ENCODE assay signal across 8 mouse cellular contexts in the genomic region with DNA sequence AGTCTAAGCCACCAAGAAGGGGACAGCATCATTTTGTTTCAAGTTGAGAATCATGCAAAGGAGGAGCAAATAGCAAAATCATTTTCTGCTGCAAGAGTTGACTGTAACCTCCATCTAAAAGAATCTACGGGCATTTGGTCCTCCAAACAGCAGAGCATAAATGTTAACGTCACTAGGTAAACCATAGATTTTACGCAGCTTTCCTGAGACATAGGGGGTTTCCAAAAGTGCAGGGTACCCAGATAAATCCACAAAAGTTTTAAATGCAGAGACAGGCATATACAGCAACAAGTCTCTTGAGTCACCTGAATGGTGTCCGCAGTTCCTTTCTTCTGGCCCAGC. TPM values are rescaled to one million over a fixed set of nuclear protein-coding genes. Genes with fewer than 3 reads are reported as not detected.
A peak's percentile ranks its signal among the peaks of the same experiment; 100 is the strongest.
DNase-seq lines count a peak whose midpoint lies in the region; ATAC-seq and TF ChIP-seq lines count a peak whose summit lies in the region.

No protein-coding gene starts in this region.

- peak overlapping the region; percentile 80 for H3K27ac ChIP-seq in heart, adult 2 months
- H3K27ac ChIP-seq in CH12.LX (ENCODE audit: insufficient read depth, low read depth) (no peak overlapping the region), macrophage (0 out of 2 replicates have a peak overlapping the region, but pooled peaks have one; percentile 56)
- H3K27ac ChIP-seq in forebrain, embryonic 16.5 days (ENCODE audit: low read length): no peak overlapping the region; the same call in 1 of the 2 replicates

- H3K4me1 ChIP-seq in heart, adult 2 months (ENCODE audit: control insufficient read depth, insufficient read depth, low read length): peaks cover 2% of the 10 kb centered on the region; the same call in 1 of the 2 replicates
- H3K4me1 ChIP-seq in CH12.LX (ENCODE audit: control insufficient read depth in 1 of 2, insufficient read depth in 2 of 2): peaks cover 5 to 21% of the 10 kb centered on the region in 2 experiments
- H3K4me1 ChIP-seq in forebrain, embryonic 16.5 days (replicated peaks; ENCODE audit: control insufficient read depth, insufficient read depth, low read length): no peaks in the 10 kb centered on the region; the same call in 1 of the 2 replicates

- peak overlapping the region; percentile 71 for H3K4me3 ChIP-seq in heart, adult 2 months
- H3K4me3 ChIP-seq in CH12.LX (replicated peaks in 1 of 3; ENCODE audit: low read depth in 2 of 3, low read length in 2 of 3, poor library complexity in 1 of 3) (peak overlapping the region; percentile 57 to 66 (median 63)), macrophage (ENCODE audit: inconsistent target) (peak overlapping the region; percentile 51)
- peak overlapping the region; percentile 75 for H3K4me3 ChIP-seq in forebrain, embryonic 16.5 days (replicated peaks; ENCODE audit: low read length)

- no peaks in the 10 kb centered on the region for H3K9me3 ChIP-seq in CH12.LX (replicated peaks; ENCODE audit: low read length)
- no peaks in the 10 kb centered on the region for H3K9me3 ChIP-seq in forebrain, embryonic 16.5 days (ENCODE audit: control insufficient read depth, low read length)

- no peak; the same call in 1 of the 2 replicates for TF ChIP-seq RAD21 in CH12.LX (IDR thresholded peaks at IDR 0.05; ENCODE audit: low read depth, low read length)

- ATAC-seq in forebrain, embryonic 16.5 days: no peak

- TF ChIP-seq CTCF in heart, adult 2 months (IDR thresholded peaks at IDR 0.05): no peak
- TF ChIP-seq CTCF in CH12.LX (conservative IDR thresholded peaks at IDR 0.05 in 1 of 2, IDR thresholded peaks at IDR 0.05 in 1 of 2; ENCODE audit: low read depth in 2 of 2, low read length in 2 of 2): no peak

- no peaks in the 10 kb centered on the region for H3K79me2 ChIP-seq in heart, adult 2 months (replicated peaks; ENCODE audit: control insufficient read depth, insufficient read depth, low read length)
- H3K79me2 ChIP-seq in CH12.LX (replicated peaks; ENCODE audit: control insufficient read depth, extremely low read depth, insufficient read depth, poor library complexity, severe bottlenecking) (no peaks in the 10 kb centered on the region), macrophage (ENCODE audit: inconsistent target) (no peaks in the 10 kb centered on the region)

- in situ Hi-C loops in CH12.LX (cut with MboI; ENCODE audit: low pct_ligation_motif_present, low pct_unique_long_range_greater_than_20kb, low sequenced_read_pairs): no loop called here

- H3K4me2 ChIP-seq in CH12.LX (ENCODE audit: insufficient read depth, low read depth, poor library complexity, severe bottlenecking): peak overlapping the region; percentile 90
- H3K4me2 ChIP-seq in forebrain, embryonic 16.5 days (ENCODE audit: low read length): peak overlapping the region; percentile 47

- WGBS in heart, adult 2 months: 17% methylated on average over 4 of the region's 4 CpGs
- 14% methylated on average over 4 of the region's 4 CpGs for WGBS in forebrain, embryonic 16.5 days
- 13% methylated on average over 4 of the region's 4 CpGs for WGBS in macrophage (ENCODE audit: missing documents)

- TF ChIP-seq EP300 in heart, adult 2 months (IDR thresholded peaks at IDR 0.05; ENCODE audit: insufficient read depth, low read depth, low read length): no peak
- TF ChIP-seq EP300 in CH12.LX (IDR thresholded peaks at IDR 0.05; ENCODE audit: low read length): no peak

- no peaks in the 10 kb centered on the region for H3K36me3 ChIP-seq in heart, adult 2 months (ENCODE audit: control insufficient read depth, insufficient read depth, low read length)
- H3K36me3 ChIP-seq in CH12.LX (replicated peaks in 1 of 2; ENCODE audit: control insufficient read depth in 1 of 2, insufficient read depth in 1 of 2, low read length in 1 of 2) (no peaks in the 10 kb centered on the region), macrophage (ENCODE audit: inconsistent target) (no peaks in the 10 kb centered on the region)
- H3K36me3 ChIP-seq in forebrain, embryonic 16.5 days (ENCODE audit: control insufficient read depth, insufficient read depth): no peaks in the 10 kb centered on the region

- dilution Hi-C loops in CH12.LX (cut with MboI; ENCODE audit: extremely low pct_ligation_motif_present, extremely low pct_unique_long_range_greater_than_20kb, low sequenced_read_pairs): no loop called here

- H3K27me3 ChIP-seq in heart, adult 2 months (ENCODE audit: control insufficient read depth, insufficient read depth, low read length): no peaks in the 10 kb centered on the region
- H3K27me3 ChIP-seq in CH12.LX (replicated peaks): no peaks in the 10 kb centered on the region
- H3K27me3 ChIP-seq in forebrain, embryonic 16.5 days (replicated peaks; ENCODE audit: control insufficient read depth, insufficient read depth, low read length): no peaks in the 10 kb centered on the region

- H3K9ac ChIP-seq in heart, adult 2 months (ENCODE audit: low read depth, low read length): peak overlapping the region; percentile 4; the same call in 1 of the 2 replicates
- peak overlapping the region; percentile 64 for H3K9ac ChIP-seq in CH12.LX (ENCODE audit: insufficient read depth, low read depth)
- H3K9ac ChIP-seq in forebrain, embryonic 16.5 days (replicated peaks; ENCODE audit: low read depth, low read length): peak overlapping the region; percentile 74

- no peak for TF ChIP-seq POLR2A in heart, adult 2 months (IDR thresholded peaks at IDR 0.05; ENCODE audit: insufficient read depth, low read depth, low read length)
- TF ChIP-seq POLR2A in CH12.LX (IDR thresholded peaks at IDR 0.05; ENCODE audit: low read depth, low read length): no peak

- DNase-seq in heart, adult 2 months: no peak
- DNase-seq in heart, adult 11 months: no peak
- DNase-seq in CH12.LX (ENCODE audit: extremely low read depth): no peak
- DNase-seq in layer of hippocampus, postnatal 14 days (ENCODE audit: low spot score in 2 of 2): no peak
- no peak for DNase-seq in urinary bladder, postnatal 10 days (ENCODE audit: low spot score)
- DNase-seq in thymus, postnatal 10 days (ENCODE audit: low spot score in 2 of 2): no peak

- intact Hi-C loops in heart, adult 2 months (cut with DNase I): no loop called here

TF ChIP-seq in CH12.LX, 34 proteins besides CTCF, POLR2A, EP300 and RAD21:
- TF ChIP-seq KAT2A (IDR thresholded peaks at IDR 0.05; ENCODE audit: insufficient replicate concordance, low read length) (no peak), ETS1 (conservative IDR thresholded peaks at IDR 0.05; ENCODE audit: low read depth, low read length) (no peak), CHD1 (IDR thresholded peaks at IDR 0.05; ENCODE audit: low read depth, low read length) (no peak), JUN (IDR thresholded peaks at IDR 0.05; ENCODE audit: insufficient read depth, low read depth, low read length) (no peak), IRF4 (IDR thresholded peaks at IDR 0.05; ENCODE audit: low read depth, low read length) (no peak), MXI1 (IDR thresholded peaks at IDR 0.05; ENCODE audit: low read depth, low read length) (no peak), MAFK (IDR thresholded peaks at IDR 0.05; ENCODE audit: insufficient replicate concordance, low read length) (no peak), TBP (conservative IDR thresholded peaks at IDR 0.05; ENCODE audit: low read depth, low read length) (no peak), UBTF (IDR thresholded peaks at IDR 0.05; ENCODE audit: low read depth, low read length) (peak; percentile 49; the same call in 1 of the 2 replicates)
TF ChIP-seq in CH12.LX: peak in this region for 1.

RNA-seq across cellular contexts. Expression of a gene that starts 56.1 kb away (rescaled TPM):
- total RNA-seq in heart, adult 2 months (2021): 10 to 100 TPM; 13.1 to 16.0 TPM
- 8.7 and 10.1 TPM in 2 replicates for polyA plus RNA-seq in heart, adult 2 months (2012; rRNA removed)
- total RNA-seq in CH12.LX (2012; rRNA removed): 16.7 and 18.4 TPM in 2 replicates
- 14.7 and 15.7 TPM in 2 replicates for total RNA-seq in CH12.LX (2014; rRNA removed)
- 20.4 and 20.6 TPM in 2 replicates for polyA plus RNA-seq in CH12.LX (2012; ENCODE audit: insufficient read length, low read depth)
- polyA plus RNA-seq in forebrain, embryonic 16.5 days (2015; fragmentation: Nextera tagmentation; extraction: Ambion mirVana): 28.5 and 31.2 TPM in 2 replicates
- 100 to 1,000 TPM in 5 of 26 experiments, 10 to 100 TPM in 21; 19.6 to 228 (median 57.5) TPM for total RNA-seq in macrophage (2018; cell fraction: chromatin; rRNA removed)
- total RNA-seq in macrophage (2018; cell fraction: cytosol; rRNA removed): 10 to 100 TPM; 14.9 to 51.6 (median 29.2) TPM
- 100 to 1,000 TPM in 3 of 26 experiments, 10 to 100 TPM in 23; 14.4 to 252 (median 38.4) TPM for total RNA-seq in macrophage (2018; cell fraction: nucleus; rRNA removed)
- 10.2 to 13.1 TPM (median 12.5 TPM) in 3 replicates for polyA plus RNA-seq in macrophage (2018)
- total RNA-seq in layer of hippocampus, postnatal 14 days (2021): 100 to 1,000 TPM; 125 to 144 TPM

RNA-seq across cellular contexts. Expression of a gene that starts 57.5 kb away (rescaled TPM):
- total RNA-seq in heart, adult 2 months (2021): 1 to 10 TPM; 1.0 to 2.6 TPM
- polyA plus RNA-seq in heart, adult 2 months (2012; rRNA removed): 1.1 and 1.5 TPM in 2 replicates
- total RNA-seq in CH12.LX (2012; rRNA removed) (1.2 and 1.8 TPM in 2 replicates), CH12.LX (2014; rRNA removed) (0.74 and 0.82 TPM in 2 replicates)
- polyA plus RNA-seq in CH12.LX (2012; ENCODE audit: insufficient read length, low read depth) (1.2 and 2.3 TPM in 2 replicates), macrophage (2018) (0.45 to 1.7 TPM (median 1.7 TPM) in 3 replicates)
- polyA plus RNA-seq in forebrain, embryonic 16.5 days (2015; fragmentation: Nextera tagmentation; extraction: Ambion mirVana): 25.9 and 28.5 TPM in 2 replicates
- total RNA-seq in macrophage (2018; cell fraction: chromatin; rRNA removed): 10 to 100 TPM in 3 of 26 experiments, 1 to 10 TPM in 20, under 1 TPM in 2, not detected in 1; 0.59 to 29.7 (median 2.7) TPM
- 1 to 10 TPM in 25 of 26 experiments, under 1 TPM in 1; 0.65 to 6.3 (median 1.8) TPM for total RNA-seq in macrophage (2018; cell fraction: cytosol; rRNA removed)
- 10 to 100 TPM in 3 of 26 experiments, 1 to 10 TPM in 21, under 1 TPM in 2; 0.51 to 16.7 (median 2.6) TPM for total RNA-seq in macrophage (2018; cell fraction: nucleus; rRNA removed)
- total RNA-seq in layer of hippocampus, postnatal 14 days (2021): 10 to 100 TPM; 29.7 to 41.7 TPM

Comparison
In these comparisons a context has a peak if more than half of its experiments do, and no peak if none do; other contexts are left out.
1. H3K27ac ChIP-seq: peak in heart, adult 2 months (single experiment) and macrophage (single experiment); none in CH12.LX (single experiment) and forebrain, embryonic 16.5 days (single experiment).
2. H3K9ac ChIP-seq: peak in every context shown above with its lines; median percentile 74 in forebrain, embryonic 16.5 days; 64 in CH12.LX; 4 in heart, adult 2 months.
3. Peak in every context shown above with its lines, with median percentiles within 50 percentile points of each other: H3K4me3 ChIP-seq.